Mouse (Mus musculus): ENCODE results near the gene Fam129a. TPM values are rescaled to one million over a fixed set of nuclear protein-coding genes. Genes with fewer than 3 reads are reported as not detected.

The Fam129a gene
- polyA plus RNA-seq, 1 experiment, result 6.4 TPM

DNA sequence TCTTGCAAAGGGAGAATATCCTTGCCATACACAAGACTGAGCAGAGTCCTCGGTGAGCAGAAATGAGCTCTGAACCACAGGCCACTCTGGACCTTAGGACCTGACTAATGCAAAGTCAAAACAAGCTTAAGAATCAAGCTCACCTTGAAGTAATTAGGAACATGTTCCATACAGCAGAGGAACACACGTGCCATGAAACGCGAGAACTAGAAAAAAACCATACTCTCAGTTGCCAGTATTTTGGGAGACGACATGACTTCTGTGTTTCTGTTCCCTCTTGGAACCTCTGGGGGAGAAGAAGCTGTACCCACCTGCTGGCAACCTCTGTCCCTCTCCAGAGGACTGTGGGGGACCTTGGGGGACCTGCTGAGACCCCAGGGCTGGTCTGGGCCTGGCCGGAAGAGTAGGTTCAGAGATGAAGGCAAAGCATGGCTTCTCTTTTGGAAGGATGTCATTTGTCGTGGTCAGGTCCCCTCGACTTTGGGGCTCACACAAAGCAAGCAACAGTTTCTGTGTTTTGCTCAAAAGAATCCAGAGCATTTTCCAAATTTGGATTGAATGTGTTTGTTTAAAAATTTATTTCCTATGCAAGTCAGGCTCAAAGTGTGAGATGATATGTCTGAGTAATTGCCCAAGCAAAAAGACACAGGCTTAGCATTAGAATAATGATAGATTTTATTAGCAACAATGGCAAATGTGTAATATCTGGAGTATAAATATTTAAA is 12.6 kb downstream of the Fam129a start:
- no peak for DNase-seq
- TF ChIP-seq POLR2A (IDR thresholded peaks at IDR 0.05; ENCODE audit: control insufficient read depth, extremely low read depth, insufficient read depth, low read length, poor library complexity) (no peak), CTCF (IDR thresholded peaks at IDR 0.05; ENCODE audit: borderline replicate concordance, control insufficient read depth, extremely low read depth, insufficient read depth, low read length, poor library complexity) (no peak)
- Histone ChIP-seq H3K27ac (ENCODE audit: control insufficient read depth, insufficient read depth, low read length) (no peak overlapping the region), H3K4me1 (replicated peaks; ENCODE audit: control insufficient read depth, insufficient read depth, low read length) (no peaks in the 10 kb centered on the region; the same call in 1 of the 2 replicates), H3K27me3 (ENCODE audit: control insufficient read depth, insufficient read depth, low read length) (no peaks in the 10 kb centered on the region), H3K4me3 (ENCODE audit: control insufficient read depth, insufficient read depth, low read length) (no peak overlapping the region), H3K36me3 (ENCODE audit: control insufficient read depth, insufficient read depth, low read length) (no peaks in the 10 kb centered on the region)
- 88% methylated on average over 8 of the region's 8 CpGs for WGBS

DNA sequence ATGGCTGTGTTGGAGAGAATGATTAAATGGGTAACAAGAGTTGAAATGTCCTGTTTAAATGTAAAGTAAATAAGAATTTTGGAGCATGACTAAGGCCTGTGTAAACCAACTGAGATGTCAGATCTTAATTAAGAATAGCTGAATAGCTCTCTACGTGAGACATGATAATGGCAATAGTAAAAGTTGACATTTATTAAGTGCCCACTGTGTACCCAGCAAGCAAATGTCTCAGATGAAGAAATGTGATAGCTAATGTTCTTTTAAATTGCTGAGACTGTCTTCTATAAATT is 13.1 kb downstream of the Fam129a start:
- H3K36me3 ChIP-seq (ENCODE audit: control insufficient read depth, insufficient read depth, low read length), result no peaks in the 10 kb centered on the region
- H3K4me1 ChIP-seq (replicated peaks; ENCODE audit: control insufficient read depth, insufficient read depth, low read length), result no peaks in the 10 kb centered on the region; the same call in 1 of the 2 replicates
- TF ChIP-seq POLR2A (IDR thresholded peaks at IDR 0.05; ENCODE audit: control insufficient read depth, extremely low read depth, insufficient read depth, low read length, poor library complexity) (no peak), CTCF (IDR thresholded peaks at IDR 0.05; ENCODE audit: borderline replicate concordance, control insufficient read depth, extremely low read depth, insufficient read depth, low read length, poor library complexity) (no peak)
- H3K4me3 ChIP-seq (ENCODE audit: control insufficient read depth, insufficient read depth, low read length), result no peak overlapping the region
- 91% methylated on average over 1 of the region's 1 CpGs for WGBS
- no peak for DNase-seq
- no peak overlapping the region for H3K27ac ChIP-seq (ENCODE audit: control insufficient read depth, insufficient read depth, low read length)
- H3K27me3 ChIP-seq (ENCODE audit: control insufficient read depth, insufficient read depth, low read length), result no peaks in the 10 kb centered on the region

DNA sequence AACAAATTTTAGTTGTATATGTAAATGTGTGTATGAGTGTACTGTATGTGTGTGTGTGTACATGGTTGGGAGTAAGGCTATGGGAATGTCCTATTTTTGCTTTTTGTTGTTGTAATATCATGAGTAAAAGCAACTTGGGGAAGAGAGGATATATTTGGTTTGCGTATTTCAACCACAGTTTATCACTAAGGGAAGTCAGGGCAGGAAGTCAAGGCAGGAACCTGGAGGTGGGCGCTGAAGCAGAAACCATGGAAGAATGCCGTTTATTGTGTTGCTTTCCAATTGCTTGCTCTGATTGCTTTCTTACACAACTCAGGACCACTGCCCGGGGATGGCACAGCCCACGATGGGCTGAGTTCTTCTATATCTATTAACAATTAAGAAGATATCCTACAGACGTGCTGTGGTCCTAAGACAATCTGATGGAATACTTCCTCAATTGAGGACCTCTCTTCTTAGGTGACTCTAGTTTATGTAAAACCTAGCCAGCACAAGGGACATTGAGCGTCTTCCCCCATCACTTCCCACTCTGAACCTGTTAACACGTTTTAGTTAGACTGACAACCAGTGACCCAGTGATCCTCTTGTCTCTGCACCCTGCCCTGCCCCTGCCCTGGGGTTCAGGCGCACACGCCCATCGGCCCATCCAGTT is 13.7 kb downstream of the Fam129a start:
- no peaks in the 10 kb centered on the region for H3K27me3 ChIP-seq (ENCODE audit: control insufficient read depth, insufficient read depth, low read length)
- H3K27ac ChIP-seq (ENCODE audit: control insufficient read depth, insufficient read depth, low read length), result no peak overlapping the region
- no peak overlapping the region for H3K4me3 ChIP-seq (ENCODE audit: control insufficient read depth, insufficient read depth, low read length)
- DNase-seq, result no peak
- H3K36me3 ChIP-seq (ENCODE audit: control insufficient read depth, insufficient read depth, low read length), result no peaks in the 10 kb centered on the region
- H3K4me1 ChIP-seq (replicated peaks; ENCODE audit: control insufficient read depth, insufficient read depth, low read length), result no peaks in the 10 kb centered on the region; the same call in 1 of the 2 replicates
- no peak for TF ChIP-seq CTCF (IDR thresholded peaks at IDR 0.05; ENCODE audit: borderline replicate concordance, control insufficient read depth, extremely low read depth, insufficient read depth, low read length, poor library complexity)
- TF ChIP-seq POLR2A (IDR thresholded peaks at IDR 0.05; ENCODE audit: control insufficient read depth, extremely low read depth, insufficient read depth, low read length, poor library complexity), result no peak
- 46% methylated on average over 11 of the region's 11 CpGs for WGBS

DNA sequence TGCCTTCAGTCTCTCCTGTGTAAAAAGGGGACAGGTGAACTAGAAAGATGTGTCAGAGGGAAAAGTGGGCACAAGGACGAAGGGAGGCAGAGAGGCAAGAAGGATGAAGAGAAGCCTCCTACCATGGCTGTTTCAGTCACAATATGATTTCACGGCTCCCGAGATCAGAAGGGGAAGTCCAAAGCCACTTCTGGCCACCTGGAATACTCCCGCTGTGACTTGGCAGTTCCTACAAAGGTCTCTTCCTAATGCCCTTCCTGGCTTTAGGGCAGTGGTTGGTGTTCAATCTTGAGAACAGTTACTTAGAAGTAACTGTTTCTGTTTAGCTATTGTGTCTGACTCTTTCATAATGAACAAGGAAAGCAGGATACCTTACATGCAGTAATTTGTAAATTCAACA is 14.7 kb downstream of the Fam129a start:
- Histone ChIP-seq H3K27ac (ENCODE audit: control insufficient read depth, insufficient read depth, low read length) (no peak overlapping the region), H3K4me3 (ENCODE audit: control insufficient read depth, insufficient read depth, low read length) (no peak overlapping the region), H3K36me3 (ENCODE audit: control insufficient read depth, insufficient read depth, low read length) (no peaks in the 10 kb centered on the region), H3K4me1 (replicated peaks; ENCODE audit: control insufficient read depth, insufficient read depth, low read length) (no peaks in the 10 kb centered on the region; the same call in 1 of the 2 replicates), H3K27me3 (ENCODE audit: control insufficient read depth, insufficient read depth, low read length) (no peaks in the 10 kb centered on the region)
- no peak for TF ChIP-seq POLR2A (IDR thresholded peaks at IDR 0.05; ENCODE audit: control insufficient read depth, extremely low read depth, insufficient read depth, low read length, poor library complexity)
- TF ChIP-seq CTCF (IDR thresholded peaks at IDR 0.05; ENCODE audit: borderline replicate concordance, control insufficient read depth, extremely low read depth, insufficient read depth, low read length, poor library complexity), result no peak
- WGBS, result 41% methylated on average over 4 of the region's 4 CpGs
- no peak for DNase-seq

DNA sequence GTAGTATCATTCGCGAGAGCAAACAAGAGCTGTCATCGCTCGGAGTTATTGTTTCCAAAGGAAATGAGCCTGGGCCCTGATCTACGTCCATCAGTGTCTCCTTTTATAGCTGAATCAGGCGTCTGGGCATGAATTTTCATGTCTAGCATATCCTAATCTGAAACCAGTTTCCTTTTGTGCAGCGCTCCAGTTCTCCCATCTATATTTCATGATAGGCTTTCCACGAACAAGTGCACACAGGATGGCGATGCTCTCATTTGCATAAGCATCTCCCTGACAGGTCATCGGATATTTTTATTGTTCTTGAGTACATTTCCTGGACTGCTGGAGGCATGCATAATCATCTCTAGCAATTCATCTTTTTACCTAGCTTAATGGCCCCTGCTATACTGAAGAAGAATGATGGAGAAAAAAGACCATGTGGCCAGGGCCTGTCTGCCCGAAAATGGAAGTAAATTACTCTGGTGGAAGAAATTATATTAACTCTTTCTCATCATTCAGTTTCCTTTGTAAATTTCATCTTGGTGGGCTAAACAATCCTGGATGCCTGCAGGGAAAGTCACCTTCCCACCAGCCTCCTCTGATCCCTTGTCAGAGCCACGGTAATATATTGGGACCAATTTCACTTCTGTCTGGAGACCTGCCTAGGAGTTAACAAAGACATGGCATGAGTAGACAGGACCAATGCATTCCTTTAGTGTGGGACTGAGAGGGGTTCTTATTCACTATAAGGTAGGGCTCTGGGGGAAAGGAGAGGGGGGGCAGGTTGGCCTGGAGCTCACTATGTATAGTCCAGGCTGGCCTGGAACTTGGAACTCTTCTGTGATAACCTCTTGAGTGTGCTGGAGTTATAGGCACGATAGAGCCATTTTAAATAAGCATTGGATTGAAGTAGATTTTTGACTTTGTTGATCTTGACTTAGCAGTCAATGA is 21.4 kb downstream of the Fam129a start:
- no peaks in the 10 kb centered on the region for H3K4me1 ChIP-seq (replicated peaks; ENCODE audit: control insufficient read depth, insufficient read depth, low read length)
- no peak overlapping the region for H3K27ac ChIP-seq (ENCODE audit: control insufficient read depth, insufficient read depth, low read length)

DNA sequence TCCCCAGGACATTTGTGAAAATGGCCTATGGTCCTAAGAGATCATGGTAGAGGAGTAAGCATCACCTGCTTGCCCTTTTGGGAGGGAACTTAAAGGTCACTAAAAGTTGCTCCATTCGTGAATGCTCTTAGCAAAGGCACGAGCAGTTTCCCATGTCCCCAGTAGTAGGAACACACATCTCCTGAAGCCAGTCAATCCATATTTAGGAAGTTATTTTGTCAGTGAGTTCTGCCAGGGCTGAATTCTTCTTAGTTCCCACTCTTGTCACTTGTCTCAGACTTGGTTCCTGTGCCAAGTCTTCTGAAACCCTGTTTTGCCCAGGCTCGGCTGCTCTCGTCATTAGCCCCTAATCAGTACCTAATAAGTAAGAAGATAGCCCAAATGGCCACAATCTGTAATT is 23.9 kb downstream of the Fam129a start:
- Histone ChIP-seq H3K27ac (ENCODE audit: control insufficient read depth, insufficient read depth, low read length) (no peak overlapping the region), H3K27me3 (ENCODE audit: control insufficient read depth, insufficient read depth, low read length) (no peaks in the 10 kb centered on the region), H3K4me3 (ENCODE audit: control insufficient read depth, insufficient read depth, low read length) (no peak overlapping the region), H3K4me1 (replicated peaks; ENCODE audit: control insufficient read depth, insufficient read depth, low read length) (no peaks in the 10 kb centered on the region), H3K36me3 (ENCODE audit: control insufficient read depth, insufficient read depth, low read length) (no peaks in the 10 kb centered on the region)
- DNase-seq, result no peak
- 93% methylated on average over 4 of the region's 4 CpGs for WGBS
- no peak for TF ChIP-seq POLR2A (IDR thresholded peaks at IDR 0.05; ENCODE audit: control insufficient read depth, extremely low read depth, insufficient read depth, low read length, poor library complexity)
- no peak for TF ChIP-seq CTCF (IDR thresholded peaks at IDR 0.05; ENCODE audit: borderline replicate concordance, control insufficient read depth, extremely low read depth, insufficient read depth, low read length, poor library complexity)

More for the DNA sequence above, 21.4 kb downstream of the Fam129a start:
- Histone ChIP-seq H3K36me3 (ENCODE audit: control insufficient read depth, insufficient read depth, low read length) (no peaks in the 10 kb centered on the region), H3K4me3 (ENCODE audit: control insufficient read depth, insufficient read depth, low read length) (no peak overlapping the region), H3K27me3 (ENCODE audit: control insufficient read depth, insufficient read depth, low read length) (no peaks in the 10 kb centered on the region)
- no peak for TF ChIP-seq POLR2A (IDR thresholded peaks at IDR 0.05; ENCODE audit: control insufficient read depth, extremely low read depth, insufficient read depth, low read length, poor library complexity)
- no peak for TF ChIP-seq CTCF (IDR thresholded peaks at IDR 0.05; ENCODE audit: borderline replicate concordance, control insufficient read depth, extremely low read depth, insufficient read depth, low read length, poor library complexity)
- 92% methylated on average over 13 of the region's 13 CpGs for WGBS
- no peak for DNase-seq

Measured in thymus, adult 2 months (tissue).